Mouse (Mus musculus): ENCODE results near the gene Trabd2b.

The Trabd2b gene

DNA sequence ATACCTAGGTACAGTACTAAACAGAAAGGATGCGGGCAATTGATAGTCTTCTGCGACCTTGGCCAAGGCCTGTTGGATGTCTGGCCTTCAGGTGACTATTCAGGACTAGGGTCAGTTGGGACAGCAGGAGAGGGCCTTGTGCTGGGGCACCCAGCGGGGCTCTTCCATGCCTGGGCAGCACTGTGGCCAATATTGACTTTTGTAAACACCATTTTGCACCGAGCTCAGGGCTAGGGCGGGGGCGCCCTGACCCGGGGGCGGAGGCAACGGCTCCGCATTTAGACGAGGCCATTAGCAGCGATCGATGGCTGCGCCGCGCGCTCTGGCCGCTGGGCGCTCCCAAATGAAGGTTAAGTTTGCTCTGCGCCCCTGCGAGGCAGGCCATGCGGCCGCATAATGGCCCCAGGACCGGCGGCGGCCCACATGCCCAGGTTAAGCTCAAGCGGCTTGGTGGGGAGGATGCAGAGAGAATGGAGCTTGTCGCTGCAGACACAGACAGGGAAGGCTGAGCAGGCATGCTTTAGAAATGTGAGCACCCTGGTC, 242.1 kb downstream of the Trabd2b start:
- no peak for DNase-seq (ENCODE audit: low read depth, low spot score)

DNA sequence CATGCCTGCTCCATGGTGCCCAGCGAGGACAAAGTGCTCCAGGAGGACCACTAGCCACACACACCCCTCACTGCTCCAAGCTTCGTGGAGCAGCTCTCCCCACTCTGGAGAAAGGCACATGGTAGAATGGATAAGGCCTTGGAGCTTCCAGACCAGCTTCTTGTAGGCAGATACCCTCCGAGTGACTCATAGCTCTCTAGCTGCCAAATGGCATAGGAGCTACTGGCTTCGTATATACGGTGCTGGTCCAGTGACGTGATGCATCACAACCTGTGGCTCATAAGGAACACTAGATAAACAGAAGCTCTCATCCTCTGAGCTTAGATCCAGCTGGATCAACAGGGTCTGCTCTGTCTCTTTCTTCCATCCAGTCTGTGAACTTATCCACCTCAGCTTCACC, 244.0 kb downstream of the Trabd2b start:
- no peak for DNase-seq (ENCODE audit: low read depth, low spot score)

DNA sequence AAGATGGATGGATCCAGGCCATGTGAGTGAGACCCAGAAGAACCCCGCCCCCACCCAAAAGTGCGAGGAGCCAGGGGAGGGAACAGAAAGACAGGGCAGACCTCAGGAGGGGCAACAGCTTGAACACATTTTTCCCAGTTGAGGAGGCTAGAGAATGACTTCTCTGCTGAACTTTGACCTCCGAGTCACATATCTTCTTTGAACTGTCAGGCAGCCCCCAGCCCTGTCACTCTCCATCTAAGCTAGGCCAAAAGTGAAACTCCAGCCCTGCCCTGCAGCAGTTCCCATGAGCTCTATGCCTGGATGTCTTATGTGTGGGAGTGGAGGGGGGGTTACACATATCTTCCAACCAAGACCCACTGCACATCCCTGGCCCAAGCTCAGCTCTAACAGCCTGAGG, 244.5 kb downstream of the Trabd2b start:
- DNase-seq (ENCODE audit: low read depth, low spot score), result no peak

DNA sequence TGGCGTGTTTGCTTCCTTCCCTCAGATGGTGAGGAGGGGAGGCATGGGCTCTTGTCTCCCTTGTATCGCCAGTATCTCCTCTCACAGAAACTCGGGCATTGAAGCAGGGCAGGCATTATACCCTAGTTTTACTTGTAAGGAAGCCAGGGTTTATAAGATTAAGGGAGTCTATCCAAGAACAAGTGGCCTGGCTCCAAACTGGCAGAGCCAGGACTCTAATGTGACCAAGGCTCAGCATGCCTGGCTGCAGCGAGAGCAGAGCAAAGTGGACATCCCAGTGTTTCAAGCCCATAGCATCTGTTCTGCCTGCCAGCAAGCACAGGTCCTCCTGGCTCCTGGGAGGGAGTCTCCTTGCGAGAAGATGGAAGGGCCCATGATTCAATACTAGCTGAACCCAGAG, 245.1 kb downstream of the Trabd2b start:
- DNase-seq (ENCODE audit: low read depth, low spot score), result no peak

DNA sequence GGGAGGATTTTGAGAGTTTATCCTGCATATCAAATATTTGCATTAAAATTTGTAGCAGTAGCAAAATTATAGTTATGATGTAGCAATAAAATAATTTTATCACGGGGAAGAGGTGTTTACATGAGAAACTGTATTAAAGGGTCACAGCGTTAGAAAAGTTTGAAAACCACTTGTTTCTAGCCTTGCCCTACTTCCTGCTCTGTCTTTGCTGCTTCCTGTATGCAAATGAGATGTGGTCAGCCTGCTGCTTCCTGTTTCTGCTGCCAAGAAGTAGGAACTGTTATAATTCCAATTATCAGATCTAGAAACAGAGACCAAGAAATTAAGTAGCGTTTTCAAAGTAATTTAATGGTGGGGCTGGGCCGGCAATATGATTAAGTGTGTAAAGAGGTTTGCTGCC, 245.9 kb downstream of the Trabd2b start:
- DNase-seq (ENCODE audit: low read depth, low spot score), result no peak

DNA sequence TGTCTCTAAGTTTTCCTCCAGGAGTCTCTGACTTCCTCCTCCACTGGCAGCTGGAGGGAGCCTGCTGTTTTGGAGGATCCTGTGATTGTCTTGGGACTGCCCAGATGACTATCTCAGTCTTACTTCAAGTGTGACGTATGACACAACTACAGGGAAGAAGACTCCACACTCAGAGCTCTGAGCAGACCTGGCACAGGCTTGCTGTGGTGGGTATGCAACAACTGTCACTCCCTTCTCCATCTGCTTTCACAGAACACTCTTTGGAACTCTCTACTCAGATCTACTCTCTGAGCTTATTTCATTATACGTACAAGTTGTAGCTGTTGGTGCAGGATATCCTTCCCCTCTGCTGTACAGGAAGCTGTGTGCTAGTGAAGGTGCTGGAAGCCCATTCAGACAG, 251.4 kb downstream of the Trabd2b start:
- DNase-seq (ENCODE audit: low read depth, low spot score), result no peak

DNA sequence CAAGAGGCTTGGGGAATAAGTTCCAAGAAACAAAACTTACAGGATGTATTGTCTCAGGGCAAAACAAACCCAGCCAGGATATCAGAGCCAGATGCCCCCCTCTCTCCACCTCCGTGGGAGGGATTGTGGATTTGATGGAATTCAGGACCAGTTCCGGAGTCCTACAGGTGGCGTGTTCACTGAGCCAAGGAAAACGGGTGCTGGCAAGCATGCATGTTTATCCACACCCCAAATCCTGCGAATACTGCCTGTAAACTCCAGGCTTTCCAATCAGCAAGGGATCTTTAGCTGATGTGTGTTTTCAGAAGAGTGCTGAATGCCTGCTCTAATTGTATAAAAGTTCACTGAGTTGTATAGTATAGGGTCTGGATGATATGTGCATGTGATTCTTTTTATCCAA, 253.4 kb downstream of the Trabd2b start:
- no peak for DNase-seq (ENCODE audit: low read depth, low spot score)

DNA sequence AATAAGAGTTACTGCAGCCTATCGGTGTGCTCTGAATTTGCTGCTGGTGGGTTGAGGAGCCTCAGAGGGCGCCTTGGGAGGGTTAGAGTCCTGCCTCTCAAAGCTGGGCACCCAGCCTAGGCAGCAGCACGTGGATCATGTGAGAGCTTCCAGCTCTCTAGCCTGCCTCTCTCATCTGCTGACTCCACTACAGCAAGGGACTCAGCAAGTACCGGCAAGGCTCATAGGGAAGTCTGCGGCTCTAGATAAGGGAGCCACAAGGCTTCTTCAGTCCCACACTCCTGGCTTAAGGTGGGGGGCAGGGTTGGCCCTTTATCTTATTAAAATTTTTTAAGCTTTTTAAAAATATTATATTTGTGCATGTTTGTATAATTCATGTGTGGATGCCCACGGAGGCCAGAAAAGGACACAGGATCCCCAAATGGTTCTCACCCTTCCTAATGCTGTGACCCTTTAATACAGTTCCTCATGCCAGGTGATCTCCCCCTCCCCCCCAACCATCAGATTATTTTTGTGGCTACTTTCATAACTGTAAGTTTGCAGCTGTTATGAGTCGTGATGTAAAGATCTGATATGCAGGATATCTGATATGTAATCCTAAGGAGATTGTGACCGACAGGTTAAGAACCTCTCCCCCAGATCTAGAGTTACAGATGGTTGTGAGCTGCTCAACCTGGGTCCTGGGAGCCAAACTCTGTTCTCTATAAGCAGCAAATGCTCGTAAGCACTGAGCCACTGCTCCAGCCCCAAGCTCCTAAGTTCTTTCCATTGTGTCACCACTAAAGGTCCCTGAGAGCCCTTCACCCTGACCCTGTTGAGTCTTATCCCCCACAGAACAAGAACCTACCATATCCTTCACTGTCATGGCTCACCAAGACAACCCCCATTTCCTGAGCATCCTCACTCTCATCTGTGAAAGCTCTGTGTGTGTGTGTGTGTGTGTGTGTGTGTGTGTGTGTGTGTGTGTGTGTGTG, 257.8 kb downstream of the Trabd2b start:
- DNase-seq (ENCODE audit: low read depth, low spot score), result no peak
